Mouse (Mus musculus) effector memory CD4-positive, alpha-beta T cell, adult 5 months (primary cell): ENCODE results near the gene Prl3a1. TPM values are rescaled to one million over a fixed set of nuclear protein-coding genes. Genes with fewer than 3 reads are reported as not detected.

Experiments used
- polyA plus RNA-seq: library from polyadenylated mRNA; unstranded; fragments of 100-300 nt; shearing (Covaris generic); gene quantifications from one replicate; pipeline ENCODE4 v1.2.1, GENCODE M21; 2017

Prl3a1 gene
- polyA plus RNA-seq = not detected

GRCm38 (mm10) chr13:27259136-27259535 is at the start of gene Prl3a1:
TSS of gene Prl3a1 (plus strand) at chr13:27259436.

DNA sequence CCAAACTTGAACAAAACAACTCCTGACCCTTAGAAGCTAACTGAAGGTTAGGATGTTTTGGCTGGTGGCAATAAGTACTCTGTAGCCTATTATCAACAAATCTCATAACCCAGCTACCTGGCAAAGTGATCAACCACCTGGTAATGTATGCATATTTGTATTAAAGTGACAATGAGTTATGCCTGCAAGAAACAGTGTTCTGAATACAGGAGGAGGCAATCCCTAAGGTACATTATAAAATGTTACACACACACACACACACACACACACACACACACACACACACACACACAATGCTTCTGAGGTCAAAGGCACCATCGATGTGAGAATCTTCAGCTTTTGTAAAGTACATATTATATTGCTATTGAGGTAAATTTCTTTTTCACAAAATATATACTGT is 17.7 kb upstream of the Prl3a1 start, which contains the start of gene Prl3b1:
Gene Prl3b1, plus strand, starts transcription at position 301 of the 400 bp plus-strand sequence.

GRCm38 (mm10) chr13:27312334-27313225 is 53.3 kb downstream of the Prl3a1 start, which contains the start of gene Prl6a1:
TSS of gene Prl6a1 (plus strand) at chr13:27312627.

Other genes starting within 250 kb of the Prl3a1 start
- gene Prl, start 201.9 kb upstream of the Prl3a1 start, polyA plus RNA-seq = not detected
- not detected for gene Prl3d1, start 165.2 kb upstream of the Prl3a1 start, polyA plus RNA-seq
- not detected for gene Prl3d2, start 137.7 kb upstream of the Prl3a1 start, polyA plus RNA-seq
- not detected for gene Prl3d3, start 102.6 kb upstream of the Prl3a1 start, polyA plus RNA-seq
- not detected for gene Prl3c1, start 62.8 kb upstream of the Prl3a1 start, polyA plus RNA-seq
- not detected for gene Prl3b1, start 17.6 kb upstream of the Prl3a1 start, polyA plus RNA-seq
- not detected for gene Prl6a1, start 53.2 kb downstream of the Prl3a1 start, polyA plus RNA-seq
- gene Prl8a2, start 86.2 kb downstream of the Prl3a1 start, polyA plus RNA-seq = not detected
- not detected for gene Prl2b1, start 131.4 kb downstream of the Prl3a1 start, polyA plus RNA-seq
- not detected for gene Prl8a6, start 179.3 kb downstream of the Prl3a1 start, polyA plus RNA-seq